Mouse (Mus musculus) thymus, adult 2 months (tissue): ENCODE data around the gene Pitpnm2.

Experiments
- CTCF ChIP-seq: fragments of 200-500 bp; IDR thresholded peaks from 2 replicates; pipeline ENCODE4 v1.5.1; 2012; ENCODE audit warnings: mild to moderate bottlenecking, control low read depth, low read length, moderate library complexity, borderline replicate concordance; ENCODE audit not compliant: control insufficient read depth, poor library complexity, insufficient read depth; ENCODE audit errors: extremely low read depth
- POLR2A ChIP-seq: fragments of 200-500 bp; IDR thresholded peaks from 2 replicates; pipeline ENCODE4 v1.6.1; 2012; ENCODE audit warnings: mild to moderate bottlenecking, low read length, control low read depth, moderate library complexity; ENCODE audit not compliant: control insufficient read depth, poor library complexity, insufficient read depth; ENCODE audit errors: extremely low read depth

DNA sequence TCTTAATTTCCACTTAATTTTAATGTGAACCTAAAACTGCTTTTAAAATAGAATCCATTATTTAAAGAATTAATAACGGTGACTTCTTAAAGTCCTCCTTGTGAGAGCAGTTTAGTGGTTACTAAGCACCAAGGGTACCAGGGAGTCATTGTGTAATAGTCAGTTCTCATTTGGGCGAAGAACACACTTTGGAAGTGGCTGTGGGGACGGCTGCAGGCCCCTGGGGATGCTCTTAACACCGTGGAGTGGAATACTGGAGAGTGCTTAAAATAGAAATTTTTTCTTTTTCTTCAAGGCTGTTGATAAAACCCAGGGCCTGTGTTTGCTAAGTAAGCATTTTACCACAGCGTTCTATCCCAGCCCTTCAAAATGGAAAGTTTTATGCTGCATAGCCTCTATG is 93.6 kb downstream of the Pitpnm2 start:
- no peak for TF ChIP-seq POLR2A
- no peak for TF ChIP-seq CTCF
